Mouse (Mus musculus) lung, embryonic 14.5 days (tissue): ENCODE results near the gene Fndc11. TPM values are rescaled to one million over a fixed set of nuclear protein-coding genes. Genes with fewer than 3 reads are reported as not detected.

ENCODE experiments used
- ATAC-seq: fragments of 200-750 bp; cut with Nextera tagmentation; 2 replicates; pipeline ENCODE4 v1.8.0; 2017; ENCODE audit warnings: mild to moderate bottlenecking, moderate TSS enrichment, moderate library complexity; ENCODE audit not compliant: insufficient read depth
- DNase-seq: peaks from one replicate; pipeline ENCODE4 v3.0.0-alpha.2; 2015
- H3K27ac ChIP-seq: fragments of 300-500 bp; sonication (generic); 2 replicates; pipeline ENCODE4 v1.5.1; 2014; ENCODE audit warnings: low read depth, mild to moderate bottlenecking, moderate library complexity
- H3K27me3 ChIP-seq: fragments of 300-500 bp; sonication (generic); 2 replicates; pipeline ENCODE4 v1.6.1; 2014; ENCODE audit warnings: low read length, control low read depth; ENCODE audit not compliant: insufficient read depth
- H3K36me3 ChIP-seq: fragments of 300-500 bp; sonication (generic); 2 replicates; pipeline ENCODE4 v1.6.1; 2014; ENCODE audit warnings: control low read depth; ENCODE audit not compliant: insufficient read depth
- H3K4me1 ChIP-seq: fragments of 300-500 bp; sonication (generic); 2 replicates; pipeline ENCODE4 v1.6.1; 2014; ENCODE audit warnings: antibody characterized with exemption, control low read depth; ENCODE audit not compliant: insufficient read depth
- H3K4me2 ChIP-seq: fragments of 300-500 bp; sonication (generic); 2 replicates; pipeline ENCODE4 v1.6.1; 2014; ENCODE audit warnings: mild to moderate bottlenecking
- H3K4me3 ChIP-seq: fragments of 300-500 bp; sonication (generic); 2 replicates; pipeline ENCODE4 v1.5.1; 2014; ENCODE audit warnings: low read depth, low read length
- H3K9ac ChIP-seq: fragments of 300-500 bp; sonication (generic); 2 replicates; pipeline ENCODE4 v1.6.1; 2014
- H3K9me3 ChIP-seq: fragments of 300-500 bp; sonication (generic); 2 replicates; pipeline ENCODE4 v1.6.1; 2016; ENCODE audit warnings: low read depth, low read length, control low read depth
- CTCF ChIP-seq: IDR thresholded peaks from 2 replicates; pipeline ENCODE4 v1.5.1; 2016; ENCODE audit warnings: antibody characterized with exemption, low read depth
- WGBS: fragments of 180-500 bp; shearing (Covaris S2); extraction: QIAGEN DNeasy Blood & Tissue Kit; methylation state at CpG from one replicate; pipeline ENCODE4 v1.1.7; 2014; 5-methylcytosine and 5-hydroxymethylcytosine counted together
- polyA plus RNA-seq: library from polyadenylated mRNA; unstranded; fragments of >200 nt; fragmentation: Nextera tagmentation; extraction: Ambion mirVana; gene quantifications from 2 replicates; pipeline ENCODE4 v1.2.1, GENCODE M21; 2014

The Fndc11 gene
- polyA plus RNA-seq, 1 experiment from 2014 or later = 0.21 TPM

- Histone ChIP-seq H3K4me2 (no peak overlapping the region), H3K27me3 (no peaks in the 10 kb centered on the region), H3K36me3 (peaks cover 16% of the 10 kb centered on the region; the same call in 1 of the 2 replicates), H3K9ac (no peak overlapping the region), H3K27ac (no peak overlapping the region), H3K4me3 (no peak overlapping the region), H3K4me1 (no peaks in the 10 kb centered on the region), H3K9me3 (no peaks in the 10 kb centered on the region)
- TF ChIP-seq CTCF = no peak
- no peak for DNase-seq
- WGBS = 85% methylated on average over 11 of the region's 11 CpGs
- no peak for ATAC-seq
Observed at GRCm38 (mm10) chr2:181234680-181235079, 14.9 kb downstream of the Fndc11 start.

- H3K9ac ChIP-seq = no peak overlapping the region
- no peaks in the 10 kb centered on the region for H3K27me3 ChIP-seq
- 76% methylated on average over 23 of the region's 23 CpGs for WGBS
- no peaks in the 10 kb centered on the region for H3K4me1 ChIP-seq
- H3K27ac ChIP-seq = no peak overlapping the region
- DNase-seq (no peak), ATAC-seq (no peak)
- peaks cover 16% of the 10 kb centered on the region; the same call in 1 of the 2 replicates for H3K36me3 ChIP-seq
- no peaks in the 10 kb centered on the region for H3K9me3 ChIP-seq
- H3K4me3 ChIP-seq = no peak overlapping the region
- TF ChIP-seq CTCF = peak; percentile 40
- H3K4me2 ChIP-seq = no peak overlapping the region
Observed at GRCm38 (mm10) chr2:181235681-181236566, 16.1 kb downstream of the Fndc11 start.

- H3K36me3 ChIP-seq = peaks cover 16% of the 10 kb centered on the region; the same call in 1 of the 2 replicates
- no peaks in the 10 kb centered on the region for H3K27me3 ChIP-seq
- H3K9me3 ChIP-seq = no peaks in the 10 kb centered on the region
- DNase-seq (no peak), ATAC-seq (no peak)
- no peak overlapping the region for H3K4me2 ChIP-seq
- H3K27ac ChIP-seq = no peak overlapping the region
- H3K4me1 ChIP-seq = 0 out of 2 replicates have a peak, but pooled peaks cover 3% of the 10 kb centered on the region
- H3K9ac ChIP-seq = no peak overlapping the region
- 86% methylated on average over 17 of the region's 17 CpGs for WGBS
- TF ChIP-seq CTCF = no peak
- no peak overlapping the region for H3K4me3 ChIP-seq
Observed at GRCm38 (mm10) chr2:181237251-181238014, 17.6 kb downstream of the Fndc11 start.

DNA sequence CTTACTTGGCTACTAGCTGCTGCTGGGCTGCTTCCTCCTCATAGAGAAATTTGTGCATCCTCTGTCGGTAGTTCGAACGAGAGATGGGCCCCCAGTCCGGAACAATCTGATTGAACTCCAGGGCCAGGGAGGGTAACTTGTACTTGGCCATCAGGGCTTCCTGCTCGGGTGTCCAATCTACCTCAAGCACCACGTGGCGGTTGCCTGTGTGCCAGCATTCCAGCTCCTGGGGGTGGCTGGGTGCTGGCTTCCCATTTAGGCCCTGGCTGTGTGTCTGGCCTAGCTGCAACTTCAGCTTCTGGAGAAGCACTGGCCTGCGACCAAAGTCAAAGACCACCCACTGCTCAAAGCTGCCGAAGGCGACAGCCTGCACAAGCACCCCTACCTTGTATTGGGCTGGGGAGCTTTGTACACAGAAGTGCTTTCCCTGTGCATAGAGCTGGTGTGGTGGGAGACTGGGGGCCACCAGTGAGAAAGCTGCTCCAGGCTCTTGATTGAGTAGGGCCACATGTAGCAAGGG, 18.3 kb downstream of the Fndc11 start:
- ATAC-seq (no peak), DNase-seq (no peak)
- Histone ChIP-seq H3K36me3 (peaks cover 16% of the 10 kb centered on the region; the same call in 1 of the 2 replicates), H3K9me3 (no peaks in the 10 kb centered on the region), H3K4me2 (no peak overlapping the region), H3K27me3 (no peaks in the 10 kb centered on the region), H3K27ac (no peak overlapping the region), H3K9ac (no peak overlapping the region), H3K4me1 (0 out of 2 replicates have a peak, but pooled peaks cover 3% of the 10 kb centered on the region), H3K4me3 (no peak overlapping the region)
- WGBS = 77% methylated on average over 10 of the region's 10 CpGs
- no peak for TF ChIP-seq CTCF

- Histone ChIP-seq H3K4me3 (no peak overlapping the region), H3K4me2 (no peak overlapping the region), H3K36me3 (peaks cover 13% of the 10 kb centered on the region; the same call in 1 of the 2 replicates), H3K9ac (no peak overlapping the region), H3K27ac (no peak overlapping the region), H3K4me1 (0 out of 2 replicates have a peak, but pooled peaks cover 3% of the 10 kb centered on the region), H3K9me3 (no peaks in the 10 kb centered on the region), H3K27me3 (no peaks in the 10 kb centered on the region)
- DNase-seq = no peak
- TF ChIP-seq CTCF = no peak
- 65% methylated on average over 2 of the region's 2 CpGs for WGBS
- no peak for ATAC-seq
Observed at GRCm38 (mm10) chr2:181238861-181239260, 19.0 kb downstream of the Fndc11 start.

DNA sequence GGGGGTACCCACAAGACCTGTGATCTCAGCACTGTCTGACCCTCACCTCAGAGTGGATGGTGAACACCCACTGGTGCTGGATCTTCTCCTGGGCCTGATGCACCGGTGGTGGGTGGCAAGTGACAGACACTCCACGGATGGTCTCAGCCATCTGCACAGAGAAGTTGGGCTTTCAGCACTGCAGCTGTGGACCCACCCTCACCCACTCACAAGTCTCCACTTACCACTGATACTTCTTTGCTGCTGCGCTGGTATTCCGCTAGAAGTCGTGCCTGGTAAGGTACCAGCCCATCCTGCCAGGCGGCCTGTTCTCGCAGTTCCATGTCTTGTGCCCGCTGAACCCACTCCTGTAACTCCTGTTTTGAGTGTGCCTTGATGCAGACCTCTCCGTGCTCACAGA, 19.4 kb downstream of the Fndc11 start:
- H3K4me2 ChIP-seq = no peak overlapping the region
- ATAC-seq = no peak

More for the DNA sequence above, 19.4 kb downstream of the Fndc11 start:
- DNase-seq = no peak
- Histone ChIP-seq H3K4me1 (0 out of 2 replicates have a peak, but pooled peaks cover 3% of the 10 kb centered on the region), H3K9ac (no peak overlapping the region), H3K27ac (no peak overlapping the region), H3K9me3 (no peaks in the 10 kb centered on the region), H3K4me3 (no peak overlapping the region), H3K36me3 (0 out of 2 replicates have a peak, but pooled peaks cover 10% of the 10 kb centered on the region), H3K27me3 (no peaks in the 10 kb centered on the region)
- TF ChIP-seq CTCF = no peak
- WGBS = 89% methylated on average over 9 of the region's 9 CpGs
